Mouse (Mus musculus) retina, adult 2 months (tissue): ENCODE measurements around the gene Vmn1r81.

Experiments used
- DNase-seq: peaks from one replicate; pipeline ENCODE4 v3.0.0-alpha.2; 2012; ENCODE audit warnings: low read depth, low spot score

Gene Vmn1r81

DNA sequence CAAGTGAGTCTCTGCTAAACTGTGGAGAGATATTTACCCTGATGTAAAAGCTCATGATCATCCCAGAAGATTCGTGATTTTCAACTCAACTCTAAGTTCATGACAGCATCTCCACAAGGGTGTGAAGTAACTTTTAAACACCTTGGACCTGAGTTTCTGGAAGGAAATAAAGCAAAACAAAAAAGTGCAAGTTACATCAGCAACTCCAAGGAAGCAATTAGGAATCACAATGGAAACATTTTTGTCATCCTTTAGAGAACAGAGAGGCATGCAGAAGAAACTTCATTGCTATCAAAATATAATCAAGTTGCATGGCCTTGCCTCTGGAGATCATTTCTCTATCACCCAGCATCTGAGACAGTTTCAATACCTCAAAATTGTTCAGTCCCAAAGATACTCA, at the start of gene Vmn1r81:
Vmn1r81 (minus strand) TSS at position 101 of the 400 bp plus-strand sequence.
- DNase-seq, result no peak

- DNase-seq, result no peak
These were observed 32.1 kb upstream of the Vmn1r81 start, which contains the start of gene Vmn1r82 for GRCm38 (mm10) chr7:12300130-12300529. Gene Vmn1r82 (plus strand): TSS chr7:12300430.

- no peak for DNase-seq
These were observed 63.9 kb downstream of the Vmn1r81 start for GRCm38 (mm10) chr7:12204141-12204540.
